Mouse (Mus musculus) heart, postnatal 36 days (tissue): ENCODE data around the gene Arid5b. TPM values are rescaled to one million over a fixed set of nuclear protein-coding genes. Genes with fewer than 3 reads are reported as not detected.

Experiments
- DNase-seq, 2 experiments: peaks; one replicate each; pipeline ENCODE4 v3.0.0; 2021 to 2022
- intact Hi-C: fragments of 180-260 bp; cut with DNase I; formaldehyde crosslinking; loops from one replicate; pipeline ENCODE4 v1.15.1; 2025
- total RNA-seq, 2 experiments: library from RNA; stranded (reverse); gene quantifications; 2 replicates each; pipeline ENCODE4 v1.2.3; 2021

Arid5b gene
- total RNA-seq, 2 experiments from 2014 or later: 23.2 to 33.8 TPM

- intact Hi-C loops: no loop called here
- peak; percentile 28 to 33 for DNase-seq
Observed at GRCm38 (mm10) chr10:68207803-68208669, 70.5 kb downstream of the Arid5b start.

- intact Hi-C loops: no loop called here
- DNase-seq: no peak
Observed at GRCm38 (mm10) chr10:68204391-68204790, 74.1 kb downstream of the Arid5b start.

GRCm38 (mm10) chr10:68203860-68204259 is 74.7 kb downstream of the Arid5b start:
- no peak for DNase-seq
- intact Hi-C loops: no loop called here

GRCm38 (mm10) chr10:68203322-68203721 is 75.2 kb downstream of the Arid5b start:
- DNase-seq: no peak
- intact Hi-C loops: no loop called here

GRCm38 (mm10) chr10:68199440-68199839 is 79.1 kb downstream of the Arid5b start:
- intact Hi-C loops: no loop called here
- DNase-seq: no peak

- intact Hi-C loops: no loop called here
- no peak for DNase-seq
Observed at GRCm38 (mm10) chr10:68196324-68196723, 82.2 kb downstream of the Arid5b start.

GRCm38 (mm10) chr10:68193561-68193960 is 85.0 kb downstream of the Arid5b start:
- DNase-seq: no peak
- intact Hi-C loops: loop anchor here (2.0 kb wide), 1 partner anchor 85 kb away; the partner anchor contains the start of gene Arid5b

- intact Hi-C loops: loop anchor here (2.0 kb wide), 1 partner anchor 86 kb away; the partner anchor contains the start of gene Arid5b
- DNase-seq: peak; percentile 27 to 32
Observed at GRCm38 (mm10) chr10:68192824-68193255, 85.7 kb downstream of the Arid5b start.

- peak; percentile 67 to 73 for DNase-seq
Observed at GRCm38 (mm10) chr10:68191691-68192380, 86.7 kb downstream of the Arid5b start.

GRCm38 (mm10) chr10:68191146-68191545 is 87.4 kb downstream of the Arid5b start:
- intact Hi-C loops: loop anchor here (2.0 kb wide), 1 partner anchor 22 kb away; no protein-coding TSS in a partner anchor
- no peak for DNase-seq

More at GRCm38 (mm10) chr10:68191691-68192380, 86.7 kb downstream of the Arid5b start:
- intact Hi-C loops: loop anchor here (2.0 kb wide), 2 partner anchors 23 to 87 kb away; partner anchors contain the start of gene Arid5b

- intact Hi-C loops: loop anchor here (2.0 kb wide), 1 partner anchor 21 kb away; no protein-coding TSS in a partner anchor
- DNase-seq: no peak
Observed at GRCm38 (mm10) chr10:68189847-68190246, 88.7 kb downstream of the Arid5b start.

- DNase-seq: no peak
- intact Hi-C loops: no loop called here
Observed at GRCm38 (mm10) chr10:68183096-68183495, 95.4 kb downstream of the Arid5b start.

GRCm38 (mm10) chr10:68182266-68182665 is 96.3 kb downstream of the Arid5b start:
- intact Hi-C loops: no loop called here
- no peak for DNase-seq

GRCm38 (mm10) chr10:68181156-68181555 is 97.4 kb downstream of the Arid5b start:
- DNase-seq: no peak
- intact Hi-C loops: no loop called here

GRCm38 (mm10) chr10:68180721-68181120 is 97.8 kb downstream of the Arid5b start:
- intact Hi-C loops: no loop called here
- no peak for DNase-seq

- intact Hi-C loops: no loop called here
- no peak for DNase-seq
Observed at GRCm38 (mm10) chr10:68180151-68180550, 98.4 kb downstream of the Arid5b start.

- no peak for DNase-seq
- intact Hi-C loops: no loop called here
Observed at GRCm38 (mm10) chr10:68179741-68180140, 98.8 kb downstream of the Arid5b start.

GRCm38 (mm10) chr10:68179339-68179738 is 99.2 kb downstream of the Arid5b start:
- DNase-seq: no peak
- intact Hi-C loops: no loop called here

GRCm38 (mm10) chr10:68177697-68178485 is 100.6 kb downstream of the Arid5b start:
- no peak for DNase-seq

GRCm38 (mm10) chr10:68175811-68176210 is 102.7 kb downstream of the Arid5b start:
- intact Hi-C loops: no loop called here
- no peak for DNase-seq

More at GRCm38 (mm10) chr10:68177697-68178485, 100.6 kb downstream of the Arid5b start:
- intact Hi-C loops: no loop called here
